Mouse (Mus musculus): ENCODE measurements around the gene Zfp518a. TPM values are rescaled to one million over a fixed set of nuclear protein-coding genes. Genes with fewer than 3 reads are reported as not detected.

Gene Zfp518a
- polyA plus RNA-seq (2014; fragmentation: Illumina TruSeq; extraction: RNeasy Lipid Tissue Mini Kit (QIAGEN cat#74804); ENCODE audit: low read depth, low replicate concordance): 49.5 TPM

GRCm38 (mm10) chr19:40894519-40895392 lies at the start of gene Zfp518a:
Zfp518a (plus strand) TSS chr19:40894705.

Other genes with a start within 250 kb of the Zfp518a start
- gene Cc2d2b, start 146.0 kb upstream of the Zfp518a start, polyA plus RNA-seq (2014; fragmentation: Illumina TruSeq; extraction: RNeasy Lipid Tissue Mini Kit (QIAGEN cat#74804); ENCODE audit: low read depth, low replicate concordance): not detected
- gene Ccnj, start 63.4 kb upstream of the Zfp518a start, polyA plus RNA-seq (2014; fragmentation: Illumina TruSeq; extraction: RNeasy Lipid Tissue Mini Kit (QIAGEN cat#74804); ENCODE audit: low read depth, low replicate concordance): 12.0 TPM
- gene Blnk, start 99.8 kb downstream of the Zfp518a start, polyA plus RNA-seq (2014; fragmentation: Illumina TruSeq; extraction: RNeasy Lipid Tissue Mini Kit (QIAGEN cat#74804); ENCODE audit: low read depth, low replicate concordance): 1.3 TPM
- gene Dntt, start 134.6 kb downstream of the Zfp518a start, polyA plus RNA-seq (2014; fragmentation: Illumina TruSeq; extraction: RNeasy Lipid Tissue Mini Kit (QIAGEN cat#74804); ENCODE audit: low read depth, low replicate concordance): not detected
- gene Opalin, start 182.4 kb downstream of the Zfp518a start, polyA plus RNA-seq (2014; fragmentation: Illumina TruSeq; extraction: RNeasy Lipid Tissue Mini Kit (QIAGEN cat#74804); ENCODE audit: low read depth, low replicate concordance): not detected